Mouse (Mus musculus) heart, embryonic 16.5 days (tissue): ENCODE measurements at regions not wholly inside any gene's neighbourhood (a gene's known extent, or its start where the extent isn't known, plus 50 kb on each side); places are given as distances from the start of the nearest gene placed in this dataset.

Experiments used
- ATAC-seq: fragments of 200-750 bp; cut with Nextera tagmentation; replicated peaks from 2 replicates; pipeline ENCODE4 v1.8.0; 2017; ENCODE audit warnings: moderate number of reproducible peaks; ENCODE audit not compliant: insufficient read depth, low FRiP score; ENCODE audit errors: extremely low read depth
- H3K27ac ChIP-seq: fragments of 300-500 bp; sonication (generic); 2 replicates; pipeline ENCODE4 v1.5.1; 2014; ENCODE audit warnings: mild to moderate bottlenecking, low read length, control low read depth, moderate library complexity
- H3K27me3 ChIP-seq: fragments of 300-500 bp; sonication (generic); 2 replicates; pipeline ENCODE4 v1.6.1; 2014; ENCODE audit warnings: low read length, mixed read lengths; ENCODE audit not compliant: control insufficient read depth, insufficient read depth
- H3K36me3 ChIP-seq: fragments of 300-500 bp; sonication (generic); 2 replicates; pipeline ENCODE4 v1.6.1; 2014; ENCODE audit not compliant: control insufficient read depth, insufficient read depth
- H3K4me1 ChIP-seq: fragments of 300-500 bp; sonication (generic); 2 replicates; pipeline ENCODE4 v1.6.1; 2014; ENCODE audit warnings: low read length, mixed read lengths; ENCODE audit not compliant: control insufficient read depth, insufficient read depth
- H3K4me2 ChIP-seq: fragments of 300-500 bp; sonication (generic); 2 replicates; pipeline ENCODE4 v1.6.1; 2014; ENCODE audit warnings: low read depth, mild to moderate bottlenecking, control low read depth, low read length
- H3K4me3 ChIP-seq: fragments of 300-500 bp; sonication (generic); 2 replicates; pipeline ENCODE4 v1.5.1; 2014; ENCODE audit warnings: mild to moderate bottlenecking, control low read depth, low read length
- H3K9ac ChIP-seq: fragments of 300-500 bp; sonication (generic); 2 replicates; pipeline ENCODE4 v1.6.1; 2014; ENCODE audit warnings: low read length, control low read depth
- H3K9me3 ChIP-seq: fragments of 300-500 bp; sonication (generic); replicated peaks from 2 replicates; pipeline ENCODE4 v1.6.1; 2016; ENCODE audit warnings: low read length; ENCODE audit not compliant: control insufficient read depth
- WGBS: fragments of 180-500 bp; shearing (Covaris S2); extraction: QIAGEN DNeasy Blood & Tissue Kit; methylation state at CpG from one replicate; pipeline ENCODE4 v1.1.7; 2014; 5-methylcytosine and 5-hydroxymethylcytosine counted together

DNA sequence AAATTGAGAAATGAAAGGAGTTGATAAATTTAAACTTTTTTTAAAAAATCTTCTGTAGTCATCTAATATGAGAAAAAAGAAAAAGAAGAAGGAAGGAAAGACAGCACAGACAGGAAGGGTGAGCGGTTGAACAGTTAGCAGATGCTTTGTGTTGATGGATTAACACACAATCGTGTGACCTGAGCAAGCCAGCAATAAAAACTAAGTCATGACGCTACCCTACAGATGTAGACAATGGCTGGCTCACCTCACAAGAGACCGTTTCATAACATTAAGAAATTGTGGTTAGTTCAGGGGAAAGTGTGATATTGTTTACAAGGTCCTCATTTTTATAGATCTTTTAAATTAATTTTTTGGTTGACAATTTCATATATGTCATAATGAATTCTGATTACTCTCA, 99.4 kb upstream of the Otud4 start:
- WGBS, result 87% methylated on average over 4 of the region's 4 CpGs
- no peaks in the 10 kb centered on the region for H3K9me3 ChIP-seq
- H3K36me3 ChIP-seq, result no peaks in the 10 kb centered on the region
- H3K4me1 ChIP-seq, result no peaks in the 10 kb centered on the region
- H3K9ac ChIP-seq, result no peak overlapping the region
- H3K4me3 ChIP-seq, result no peak overlapping the region
- no peak for ATAC-seq
- no peak overlapping the region for H3K4me2 ChIP-seq
- no peak overlapping the region for H3K27ac ChIP-seq
- H3K27me3 ChIP-seq, result no peaks in the 10 kb centered on the region

DNA sequence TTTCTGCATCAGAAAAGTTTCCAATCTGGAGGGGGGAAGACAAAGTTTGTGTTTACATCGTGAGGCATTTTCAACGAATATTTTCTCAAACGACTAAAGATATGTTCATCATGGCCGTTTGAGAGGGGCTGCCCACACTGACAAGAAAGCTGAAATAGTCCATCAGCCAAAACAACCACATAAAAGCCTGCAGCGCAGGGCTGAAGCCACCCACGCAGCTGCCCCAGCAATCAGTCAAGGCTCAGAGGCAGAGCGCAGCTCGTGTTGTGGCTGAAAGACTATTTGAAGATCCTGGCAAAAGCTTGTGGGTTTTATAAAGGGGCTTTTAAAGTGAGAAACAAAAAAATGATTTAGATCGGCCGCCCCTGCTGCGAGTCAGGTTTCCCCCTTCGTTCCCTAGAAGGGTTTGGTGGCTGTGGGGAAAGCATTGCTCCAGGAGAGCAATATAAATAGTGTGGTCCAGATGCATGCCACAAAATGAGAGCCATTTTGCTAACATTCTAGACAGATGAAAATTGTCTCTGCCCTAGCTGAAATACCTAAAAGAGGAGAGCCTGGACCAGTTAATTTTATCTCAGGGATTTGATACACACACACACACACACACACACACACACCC, 105.0 kb upstream of the Otud4 start:
- no peak overlapping the region for H3K4me3 ChIP-seq
- H3K9ac ChIP-seq, result no peak overlapping the region
- ATAC-seq, result no peak
- no peak overlapping the region for H3K4me2 ChIP-seq
- H3K4me1 ChIP-seq, result no peaks in the 10 kb centered on the region
- no peak overlapping the region for H3K27ac ChIP-seq
- 62% methylated on average over 12 of the region's 12 CpGs for WGBS
- H3K27me3 ChIP-seq, result no peaks in the 10 kb centered on the region
- no peaks in the 10 kb centered on the region; the same call in 1 of the 2 replicates for H3K9me3 ChIP-seq
- no peaks in the 10 kb centered on the region for H3K36me3 ChIP-seq

- ATAC-seq, result no peak
- H3K9me3 ChIP-seq, result no peaks in the 10 kb centered on the region; the same call in 1 of the 2 replicates
- H3K4me2 ChIP-seq, result no peak overlapping the region
- no peak overlapping the region for H3K9ac ChIP-seq
- H3K4me3 ChIP-seq, result no peak overlapping the region
- H3K36me3 ChIP-seq, result no peaks in the 10 kb centered on the region
- 31% methylated on average over 4 of the region's 4 CpGs for WGBS
- no peaks in the 10 kb centered on the region for H3K4me1 ChIP-seq
- H3K27ac ChIP-seq, result no peak overlapping the region
- H3K27me3 ChIP-seq, result no peaks in the 10 kb centered on the region
Observed at GRCm38 (mm10) chr8:79529556-79529955, 109.9 kb upstream of the Otud4 start.

DNA sequence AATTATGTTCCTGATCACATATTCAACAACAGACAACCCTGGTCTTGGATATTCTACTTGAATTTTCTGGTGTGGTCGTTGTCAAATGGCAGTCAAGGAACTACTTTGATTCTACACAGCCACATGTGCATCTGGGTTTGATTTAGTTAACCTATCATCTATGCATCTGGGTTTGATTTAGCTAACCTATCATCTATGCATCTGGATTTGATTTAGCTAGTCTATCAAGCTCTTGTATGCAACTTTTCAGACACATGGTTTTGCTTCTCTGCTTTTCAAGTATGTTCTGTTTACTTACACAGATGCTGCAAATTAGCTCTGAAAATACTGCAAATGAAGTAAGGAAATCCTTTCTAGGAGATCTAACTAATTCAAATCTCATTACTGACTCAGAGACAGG, 117.4 kb upstream of the Otud4 start:
- H3K4me1 ChIP-seq, result no peaks in the 10 kb centered on the region
- no peaks in the 10 kb centered on the region for H3K36me3 ChIP-seq
- H3K9ac ChIP-seq, result no peak overlapping the region
- H3K27me3 ChIP-seq, result no peaks in the 10 kb centered on the region
- ATAC-seq, result no peak
- no peaks in the 10 kb centered on the region for H3K9me3 ChIP-seq
- no peak overlapping the region for H3K4me2 ChIP-seq
- 61% methylated on average over 1 of the region's 1 CpGs for WGBS
- H3K27ac ChIP-seq, result no peak overlapping the region
- H3K4me3 ChIP-seq, result no peak overlapping the region

DNA sequence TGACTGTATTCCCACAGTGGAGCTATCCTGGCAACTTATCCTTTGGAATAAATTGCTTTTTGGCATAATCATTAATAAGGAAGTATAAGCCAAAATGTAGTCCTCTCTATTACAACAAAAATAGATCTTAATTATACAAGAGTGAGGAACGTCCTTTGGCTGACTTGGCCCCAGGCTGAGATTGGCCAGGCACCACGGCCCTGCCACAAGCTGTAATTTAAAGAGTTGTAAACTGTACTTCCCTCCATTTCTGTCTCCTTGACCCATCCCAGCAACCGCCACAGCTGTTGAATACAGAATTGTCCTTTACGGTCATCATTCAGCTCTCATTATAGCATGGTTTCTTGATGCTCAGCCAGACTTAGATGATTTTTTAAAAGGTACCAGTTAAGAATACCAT, 119.6 kb upstream of the Smad1 start:
- 75% methylated on average over 4 of the region's 4 CpGs for WGBS
- ATAC-seq, result no peak
- H3K4me2 ChIP-seq, result no peak overlapping the region
- no peak overlapping the region for H3K27ac ChIP-seq
- no peaks in the 10 kb centered on the region for H3K4me1 ChIP-seq
- H3K9ac ChIP-seq, result no peak overlapping the region
- no peaks in the 10 kb centered on the region for H3K9me3 ChIP-seq
- no peak overlapping the region for H3K4me3 ChIP-seq
- no peaks in the 10 kb centered on the region for H3K27me3 ChIP-seq
- no peaks in the 10 kb centered on the region for H3K36me3 ChIP-seq

DNA sequence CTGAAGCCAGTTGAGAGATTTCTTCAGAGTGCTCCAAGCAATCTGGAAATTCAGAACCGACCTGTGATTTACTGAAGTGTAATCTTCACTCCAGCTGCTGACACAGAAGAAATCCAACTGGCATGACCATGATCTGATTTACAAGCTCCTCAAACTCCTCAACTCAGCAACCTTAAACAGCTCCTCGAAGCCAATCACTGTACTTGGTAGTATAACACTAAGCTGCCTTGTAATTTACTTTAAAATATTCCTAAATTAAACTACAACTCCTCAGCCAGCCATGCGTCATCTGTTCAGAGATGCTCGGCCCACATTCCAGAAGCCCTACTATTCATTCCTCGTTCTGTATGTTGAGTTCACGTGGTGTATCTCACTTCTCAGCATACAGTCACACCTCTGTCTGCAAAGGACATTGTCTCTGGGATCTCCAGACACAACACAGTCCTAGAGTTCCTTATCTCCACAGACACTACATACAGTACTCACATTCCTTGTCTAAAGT, 116.0 kb upstream of the Smad1 start:
- Histone ChIP-seq H3K4me3 (no peak overlapping the region), H3K4me2 (no peak overlapping the region), H3K9ac (no peak overlapping the region), H3K27ac (no peak overlapping the region), H3K9me3 (peaks cover 3% of the 10 kb centered on the region; the same call in 1 of the 2 replicates), H3K27me3 (no peaks in the 10 kb centered on the region), H3K36me3 (no peaks in the 10 kb centered on the region), H3K4me1 (no peaks in the 10 kb centered on the region)
- ATAC-seq, result no peak
- WGBS, result 52% methylated on average over 6 of the region's 6 CpGs

- H3K27me3 ChIP-seq, result no peaks in the 10 kb centered on the region
- H3K9ac ChIP-seq, result no peak overlapping the region
- H3K9me3 ChIP-seq, result peaks cover 3% of the 10 kb centered on the region; the same call in 1 of the 2 replicates
- no peaks in the 10 kb centered on the region for H3K4me1 ChIP-seq
- no peak overlapping the region for H3K27ac ChIP-seq
- no peak overlapping the region for H3K4me3 ChIP-seq
- H3K4me2 ChIP-seq, result no peak overlapping the region
- 54% methylated on average over 4 of the region's 4 CpGs for WGBS
- no peaks in the 10 kb centered on the region for H3K36me3 ChIP-seq
- ATAC-seq, result no peak
Observed at GRCm38 (mm10) chr8:79514655-79515278, 115.4 kb upstream of the Smad1 start.

DNA sequence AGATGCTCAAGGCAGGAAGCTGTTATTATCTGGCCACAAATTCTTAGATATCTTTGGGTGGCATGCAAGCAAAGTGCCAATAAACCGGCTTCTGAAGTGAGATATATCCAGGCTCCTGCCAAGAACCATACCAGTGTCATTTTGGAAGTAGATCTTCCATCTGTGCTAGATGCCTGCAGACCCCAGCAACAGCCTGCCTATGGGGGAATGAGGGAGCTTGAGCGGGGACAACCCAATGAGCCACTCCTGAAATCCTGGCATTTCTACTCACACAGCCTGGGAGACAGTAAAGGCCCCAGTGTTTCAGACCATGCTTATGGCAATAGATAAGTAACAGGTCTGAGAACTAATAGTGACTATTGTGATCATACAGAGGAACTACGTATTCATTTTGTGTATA, 109.3 kb upstream of the Smad1 start:
- WGBS, result 92% methylated on average over 3 of the region's 3 CpGs
- Histone ChIP-seq H3K4me2 (no peak overlapping the region), H3K27ac (no peak overlapping the region), H3K9me3 (peaks cover 3% of the 10 kb centered on the region; the same call in 1 of the 2 replicates), H3K9ac (no peak overlapping the region), H3K4me3 (no peak overlapping the region), H3K27me3 (no peaks in the 10 kb centered on the region), H3K4me1 (no peaks in the 10 kb centered on the region), H3K36me3 (no peaks in the 10 kb centered on the region)
- ATAC-seq, result no peak

DNA sequence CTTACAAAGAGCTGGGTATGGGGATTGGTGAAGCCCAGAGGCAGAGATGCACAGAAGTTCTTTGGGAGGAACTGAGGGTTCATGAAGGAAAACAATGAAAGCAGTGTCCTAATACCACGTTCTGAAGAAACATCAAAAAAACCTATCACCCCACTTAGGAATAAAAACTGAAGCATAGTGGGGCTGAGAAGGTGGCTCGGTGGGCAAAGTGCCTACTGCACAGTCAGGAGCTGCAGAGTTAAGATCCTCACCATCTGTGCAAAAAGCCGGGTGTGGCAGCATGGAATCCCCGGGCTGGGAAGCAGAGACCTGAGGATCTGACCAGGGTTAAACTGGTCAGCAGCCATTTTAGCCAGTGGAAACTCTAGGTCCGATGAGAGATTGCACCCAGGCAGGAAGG, 106.1 kb upstream of the Smad1 start:
- Histone ChIP-seq H3K4me1 (no peaks in the 10 kb centered on the region), H3K27ac (no peak overlapping the region), H3K27me3 (no peaks in the 10 kb centered on the region), H3K4me3 (no peak overlapping the region), H3K9ac (no peak overlapping the region), H3K4me2 (no peak overlapping the region), H3K9me3 (no peaks in the 10 kb centered on the region), H3K36me3 (no peaks in the 10 kb centered on the region)
- WGBS, result 72% methylated on average over 5 of the region's 5 CpGs
- ATAC-seq, result no peak
